Mouse (Mus musculus): ENCODE data around the gene Actrt3.

Gene Actrt3

GRCm38 (mm10) chr3:30599711-30600545 lies at the start of gene Actrt3:
Gene Actrt3 (minus strand): TSS chr3:30599939.
- peak; percentile 54 for DNase-seq

- no peak for DNase-seq
Measured at GRCm38 (mm10) chr3:30648466-30648865, 48.7 kb upstream of the Actrt3 start.

GRCm38 (mm10) chr3:30647440-30648090 lies 47.8 kb upstream of the Actrt3 start, which contains the start of gene Lrrc34:
Gene Lrrc34 (minus strand): TSS chr3:30647869.
- DNase-seq = peak; percentile 29

GRCm38 (mm10) chr3:30646761-30647160 lies 47.0 kb upstream of the Actrt3 start:
- DNase-seq = no peak

- DNase-seq = no peak
Measured at GRCm38 (mm10) chr3:30644207-30644606, 44.5 kb upstream of the Actrt3 start, which contains the start of gene Lrriq4. Gene Lrriq4 (plus strand): TSS chr3:30644507.

- no peak for DNase-seq
Measured at GRCm38 (mm10) chr3:30635629-30636028, 35.9 kb upstream of the Actrt3 start.

- DNase-seq = no peak
Measured at GRCm38 (mm10) chr3:30633681-30634080, 33.9 kb upstream of the Actrt3 start.

GRCm38 (mm10) chr3:30620132-30620531 lies 20.4 kb upstream of the Actrt3 start:
- DNase-seq = no peak

GRCm38 (mm10) chr3:30610930-30611329 lies 11.2 kb upstream of the Actrt3 start:
- DNase-seq = no peak

- no peak for DNase-seq
Measured at GRCm38 (mm10) chr3:30608999-30609398, 9.3 kb upstream of the Actrt3 start.

GRCm38 (mm10) chr3:30603256-30603655 lies 3.5 kb upstream of the Actrt3 start:
- DNase-seq = no peak

GRCm38 (mm10) chr3:30602740-30603098 lies 3.0 kb upstream of the Actrt3 start:
- peak; percentile 65 for DNase-seq

- DNase-seq = peak; percentile 93
Measured at GRCm38 (mm10) chr3:30602065-30602739, 2.5 kb upstream of the Actrt3 start, which contains the start of gene Mynn. Gene Mynn (plus strand): TSS chr3:30602065.

- DNase-seq = no peak
Measured at GRCm38 (mm10) chr3:30601610-30602064, 1.9 kb upstream of the Actrt3 start.

- peak; percentile 76 for DNase-seq
Measured at GRCm38 (mm10) chr3:30601175-30601574, 1.4 kb upstream of the Actrt3 start.

GRCm38 (mm10) chr3:30600717-30601116 lies 978 bp upstream of the Actrt3 start:
- no peak for DNase-seq

- no peak for DNase-seq
Measured at GRCm38 (mm10) chr3:30597271-30597670, 2.5 kb downstream of the Actrt3 start.

- DNase-seq = peak; percentile 36
Measured at GRCm38 (mm10) chr3:30595111-30595832, 4.5 kb downstream of the Actrt3 start.

GRCm38 (mm10) chr3:30593719-30594485 lies 5.8 kb downstream of the Actrt3 start:
- no peak for DNase-seq

- DNase-seq = no peak
Measured at GRCm38 (mm10) chr3:30592418-30592853, 7.3 kb downstream of the Actrt3 start.

- DNase-seq = no peak
Measured at GRCm38 (mm10) chr3:30588865-30589264, 10.9 kb downstream of the Actrt3 start.

GRCm38 (mm10) chr3:30573549-30573948 lies 26.2 kb downstream of the Actrt3 start:
- DNase-seq = no peak

All from right cerebral cortex, postnatal 14 days (tissue).